Comparison of ENCODE assay signal across 8 mouse cellular contexts in genomic region chr8:111643264-111644141, GRCm38 (mm10). TPM values are rescaled to one million over a fixed set of nuclear protein-coding genes. Genes with fewer than 3 reads are reported as not detected.
A peak's percentile ranks its signal among the peaks of the same experiment; 100 is the strongest.
DNase-seq lines count a peak whose midpoint lies in the region; ATAC-seq and TF ChIP-seq lines count a peak whose summit lies in the region.

Gene Zfp1 (plus strand): TSS chr8:111643401.

- peak; percentile 51; the same call in 1 of the 2 replicates for TF ChIP-seq EP300 in ES-Bruce4 (IDR thresholded peaks at IDR 0.05; ENCODE audit: insufficient read depth, low read depth, low read length)

- peaks cover 1% of the 10 kb centered on the region for H3K4me1 ChIP-seq in ES-Bruce4 (ENCODE audit: control insufficient read depth, insufficient read depth, low read length)
- 0 out of 2 replicates have a peak, but pooled peaks cover 3% of the 10 kb centered on the region for H3K4me1 ChIP-seq in forebrain, embryonic 14.5 days (ENCODE audit: control insufficient read depth, insufficient read depth, low read length)
- H3K4me1 ChIP-seq in neural tube, embryonic 15.5 days: peaks cover 21% of the 10 kb centered on the region

- H3K4me3 ChIP-seq in ES-Bruce4 (ENCODE audit: low read depth, low read length): peak within 1 kb of the TSS; percentile 86
- peak within 1 kb of the TSS; percentile 90 for H3K4me3 ChIP-seq in forebrain, embryonic 14.5 days (ENCODE audit: low read depth, low read length)
- peak within 1 kb of the TSS; percentile 95 for H3K4me3 ChIP-seq in neural tube, embryonic 15.5 days (replicated peaks)

- no peak for TF ChIP-seq CTCF in ES-Bruce4 (IDR thresholded peaks at IDR 0.05; ENCODE audit: low read depth, low read length)

- peak within 1 kb of the TSS; percentile 85 for H3K27ac ChIP-seq in ES-Bruce4 (ENCODE audit: insufficient read depth, low read length)
- H3K27ac ChIP-seq in forebrain, embryonic 14.5 days (ENCODE audit: low read depth, low read length): peak within 1 kb of the TSS; percentile 89
- H3K27ac ChIP-seq in neural tube, embryonic 15.5 days (replicated peaks): peak within 1 kb of the TSS; percentile 96

- TF ChIP-seq POLR2A in ES-Bruce4 (IDR thresholded peaks at IDR 0.05; ENCODE audit: insufficient read depth, low read length): no peak

- no peaks in the 10 kb centered on the region; the same call in 1 of the 2 replicates for H3K36me3 ChIP-seq in ES-Bruce4 (ENCODE audit: control insufficient read depth, insufficient read depth, low read length, poor library complexity, severe bottlenecking)
- H3K36me3 ChIP-seq in forebrain, embryonic 14.5 days (ENCODE audit: control insufficient read depth, insufficient read depth, low read length): no peaks in the 10 kb centered on the region
- H3K36me3 ChIP-seq in neural tube, embryonic 15.5 days: no peaks in the 10 kb centered on the region

- H3K27me3 ChIP-seq in ES-Bruce4 (ENCODE audit: control insufficient read depth, insufficient read depth, low read length, poor library complexity, severe bottlenecking): no peaks in the 10 kb centered on the region
- H3K27me3 ChIP-seq in forebrain, embryonic 14.5 days (replicated peaks; ENCODE audit: control insufficient read depth, insufficient read depth, low read length): no peaks in the 10 kb centered on the region
- no peaks in the 10 kb centered on the region for H3K27me3 ChIP-seq in neural tube, embryonic 15.5 days (replicated peaks)

- peak within 1 kb of the TSS; percentile 99 for H3K9ac ChIP-seq in ES-Bruce4 (ENCODE audit: low read depth, poor library complexity, severe bottlenecking)
- H3K9ac ChIP-seq in forebrain, embryonic 14.5 days (ENCODE audit: low read length): peak within 1 kb of the TSS; percentile 82
- peak within 1 kb of the TSS; percentile 91 for H3K9ac ChIP-seq in neural tube, embryonic 15.5 days (replicated peaks)

- intact Hi-C loops in heart, postnatal 14 days (cut with DNase I): loop anchor here (1.0 kb wide), 1 partner anchor 18 kb away; no protein-coding TSS in a partner anchor

- WGBS in forebrain, embryonic 14.5 days: under 1% methylated on average over 72 of the region's 75 CpGs
- under 1% methylated on average over 71 of the region's 75 CpGs for WGBS in neural tube, embryonic 15.5 days

- H3K4me2 ChIP-seq in forebrain, embryonic 14.5 days (ENCODE audit: low read length): peak within 1 kb of the TSS; percentile 51
- peak within 1 kb of the TSS; percentile 62 for H3K4me2 ChIP-seq in neural tube, embryonic 15.5 days

- ATAC-seq in cerebellum, adult (ENCODE audit: insufficient number of reproducible peaks, low FRiP score, low TSS enrichment): peak; percentile 98
- peak; percentile 99 for ATAC-seq in forebrain, embryonic 14.5 days
- ATAC-seq in neural tube, embryonic 15.5 days (ENCODE audit: low FRiP score): peak; percentile 99

- H3K9me3 ChIP-seq in ES-Bruce4 (replicated peaks; ENCODE audit: control insufficient read depth, insufficient read depth, low read length, poor library complexity, severe bottlenecking): no peaks in the 10 kb centered on the region
- no peaks in the 10 kb centered on the region for H3K9me3 ChIP-seq in forebrain, embryonic 14.5 days (replicated peaks; ENCODE audit: control insufficient read depth, low read length)
- H3K9me3 ChIP-seq in neural tube, embryonic 15.5 days (replicated peaks): no peaks in the 10 kb centered on the region

- DNase-seq in forebrain, embryonic 14.5 days (ENCODE audit: low spot score): peak; percentile 99
- DNase-seq in heart, postnatal 14 days: peak; percentile 90 to 93
- DNase-seq in layer of hippocampus, adult 11-12 months (ENCODE audit: low spot score): peak; percentile 94
- DNase-seq in lung, adult 18-20 months: peak; percentile 92 to 94
- peak; percentile 94 for DNase-seq in testis, postnatal 14 days (ENCODE audit: low spot score)

RNA-seq across cellular contexts. Expression of gene Zfp1, which starts in this region (rescaled TPM):
- polyA plus RNA-seq in ES-Bruce4 (2011; ENCODE audit: insufficient read depth, insufficient read length, low read depth, missing spikeins): 21.2 and 22.3 TPM in 2 replicates
- 26.1 and 32.9 TPM in 2 replicates for polyA plus RNA-seq in forebrain, embryonic 14.5 days (2014; fragmentation: Nextera tagmentation; extraction: Ambion mirVana)
- 1 to 10 TPM; 6.9 to 8.2 TPM for total RNA-seq in heart, postnatal 14 days (2021)
- 26.9 TPM in 2 replicates for polyA plus RNA-seq in neural tube, embryonic 15.5 days (2015; fragmentation: Nextera tagmentation; extraction: Ambion mirVana)

Comparison
In these comparisons a context has a peak if more than half of its experiments do, and no peak if none do; other contexts are left out.
1. Peak in every context shown above with its lines: DNase-seq, ATAC-seq, H3K4me3 ChIP-seq and H3K27ac ChIP-seq.